Mouse (Mus musculus) forebrain, embryonic 12.5 days (tissue): ENCODE measurements around the gene Apba3. TPM values are rescaled to one million over a fixed set of nuclear protein-coding genes. Genes with fewer than 3 reads are reported as not detected.

Source experiments
- ATAC-seq: fragments of 200-750 bp; cut with Nextera tagmentation; 2 replicates; pipeline ENCODE4 v1.8.0; 2017; ENCODE audit warnings: moderate TSS enrichment; ENCODE audit not compliant: low FRiP score
- H3K27ac ChIP-seq: fragments of 300-500 bp; sonication (generic); 2 replicates; pipeline ENCODE4 v1.5.1; 2016; ENCODE audit warnings: mild to moderate bottlenecking
- H3K27me3 ChIP-seq: fragments of 300-500 bp; sonication (generic); 2 replicates; pipeline ENCODE4 v1.6.1; 2016; ENCODE audit warnings: mild to moderate bottlenecking
- H3K36me3 ChIP-seq: fragments of 300-500 bp; sonication (generic); replicated peaks from 2 replicates; pipeline ENCODE4 v1.6.1; 2016; ENCODE audit warnings: mild to moderate bottlenecking
- H3K4me1 ChIP-seq: fragments of 300-500 bp; sonication (generic); 2 replicates; pipeline ENCODE4 v1.6.1; 2016
- H3K4me2 ChIP-seq: fragments of 300-500 bp; sonication (generic); 2 replicates; pipeline ENCODE4 v1.6.1; 2016; ENCODE audit warnings: mild to moderate bottlenecking, moderate library complexity
- H3K4me3 ChIP-seq: fragments of 300-500 bp; sonication (generic); replicated peaks from 2 replicates; pipeline ENCODE4 v1.5.1; 2016; ENCODE audit warnings: mild to moderate bottlenecking
- H3K9ac ChIP-seq: fragments of 300-500 bp; sonication (generic); 2 replicates; pipeline ENCODE4 v1.6.1; 2016; ENCODE audit warnings: mild to moderate bottlenecking
- H3K9me3 ChIP-seq: fragments of 300-500 bp; sonication (generic); 2 replicates; pipeline ENCODE4 v1.6.1; 2016
- WGBS: fragments of 180-500 bp; shearing (Covaris S2); methylation state at CpG from one replicate; pipeline ENCODE4 v1.1.7; 2016; 5-methylcytosine and 5-hydroxymethylcytosine counted together
- polyA plus RNA-seq: library from polyadenylated mRNA; unstranded; fragments of >200 nt; fragmentation: Nextera tagmentation; extraction: Ambion mirVana; gene quantifications from 2 replicates; pipeline ENCODE4 v1.2.1, GENCODE M21; 2016

Apba3 gene
- polyA plus RNA-seq, 1 experiment from 2014 or later: 31.1 TPM

DNA sequence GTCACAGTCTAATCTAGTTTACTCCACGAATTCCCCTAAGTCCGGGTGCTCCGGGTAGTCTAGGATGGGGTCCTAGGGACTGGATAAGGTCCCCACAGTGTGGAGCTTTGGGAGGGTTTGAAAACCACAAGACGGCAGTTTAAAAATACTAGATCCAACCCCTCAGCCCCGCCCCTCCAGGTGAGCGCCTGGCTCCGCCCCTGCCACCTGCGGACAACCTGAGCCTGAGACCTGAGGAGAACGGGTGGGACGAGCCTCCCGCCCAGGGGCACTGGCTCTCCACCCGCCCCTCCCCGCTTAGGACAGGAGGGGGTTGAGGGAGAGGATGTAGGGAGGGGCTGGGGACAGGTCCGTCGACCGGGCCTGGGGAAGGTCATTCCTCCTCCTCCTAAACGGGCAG lies 18.0 kb downstream of the Apba3 start:
- Histone ChIP-seq H3K27ac (no peak overlapping the region), H3K9ac (no peak overlapping the region; the same call in 1 of the 2 replicates), H3K36me3 (no peaks in the 10 kb centered on the region), H3K9me3 (no peaks in the 10 kb centered on the region), H3K4me3 (peak overlapping the region; percentile 46; the same call in 1 of the 2 replicates), H3K27me3 (peaks cover 48% of the 10 kb centered on the region), H3K4me1 (peaks cover 28% of the 10 kb centered on the region), H3K4me2 (peak overlapping the region; percentile 62; the same call in 1 of the 2 replicates)
- WGBS: 14% methylated on average over 17 of the region's 17 CpGs
- no peak for ATAC-seq

DNA sequence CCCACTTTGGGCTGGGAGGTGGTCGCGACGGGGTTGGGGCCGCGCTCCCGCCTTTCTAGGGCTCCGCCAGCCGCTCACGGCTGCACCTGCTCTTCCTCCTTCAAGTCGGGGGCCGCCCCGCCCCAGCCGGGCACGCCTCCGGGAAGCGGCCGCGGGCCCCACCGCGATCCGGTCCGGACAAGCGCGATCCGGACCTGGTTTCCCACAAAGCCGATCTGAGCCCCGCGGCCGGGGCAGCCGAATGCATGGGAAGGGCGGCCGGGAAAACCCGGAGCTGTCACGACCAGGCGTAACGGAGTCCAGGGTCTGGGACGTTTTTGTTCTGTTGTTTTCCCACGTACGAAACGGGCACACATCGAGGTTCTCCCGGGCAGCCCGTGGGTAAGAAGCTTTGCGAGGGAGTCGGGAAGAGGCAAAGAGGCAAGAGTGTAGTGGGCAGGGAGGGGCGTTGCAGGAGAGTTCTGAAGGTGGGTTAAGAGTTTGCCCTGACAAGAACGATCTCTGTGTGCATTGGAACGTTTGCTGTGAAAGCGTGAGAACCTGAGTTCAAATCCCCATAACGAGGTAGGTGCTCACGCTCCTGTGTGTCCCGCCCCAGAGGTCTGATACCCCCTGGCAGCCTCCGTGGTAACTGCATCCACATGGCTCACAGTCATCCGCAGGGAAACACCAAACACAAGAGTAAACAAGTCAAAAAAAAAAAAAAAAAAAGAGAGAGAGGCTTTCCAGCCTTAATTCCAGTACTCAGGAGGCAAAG lies 19.1 kb downstream of the Apba3 start:
- peak; percentile 82 for ATAC-seq
- Histone ChIP-seq H3K36me3 (no peaks in the 10 kb centered on the region), H3K9ac (peak overlapping the region; percentile 49), H3K4me1 (peaks cover 33% of the 10 kb centered on the region), H3K4me2 (peak overlapping the region; percentile 62), H3K27me3 (peaks cover 54% of the 10 kb centered on the region), H3K27ac (no peak overlapping the region), H3K9me3 (no peaks in the 10 kb centered on the region), H3K4me3 (peak overlapping the region; percentile 46)
- WGBS: 2% methylated on average over 54 of the region's 54 CpGs

DNA sequence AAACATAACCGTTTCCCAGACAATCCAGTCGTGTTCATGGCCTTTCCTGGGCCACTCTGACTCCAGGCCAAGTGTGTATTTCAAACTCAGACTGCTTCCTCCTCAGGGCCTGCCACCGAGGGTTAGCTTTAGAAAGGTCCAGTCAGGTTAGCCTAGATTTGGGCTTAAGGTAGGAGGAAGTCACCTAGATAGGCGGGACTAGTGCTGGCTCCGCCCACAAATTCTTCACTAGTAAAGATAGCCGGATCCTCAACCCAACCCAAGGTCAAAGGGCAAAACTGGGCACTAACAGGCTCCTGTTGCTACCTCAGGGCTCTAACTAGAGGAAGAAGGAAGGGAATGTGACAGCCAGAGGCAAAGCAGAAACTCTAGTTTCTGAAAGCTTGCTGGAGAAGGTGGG lies 19.8 kb downstream of the Apba3 start:
- Histone ChIP-seq H3K27me3 (peaks cover 61% of the 10 kb centered on the region), H3K4me3 (peak overlapping the region; percentile 46; the same call in 1 of the 2 replicates), H3K36me3 (no peaks in the 10 kb centered on the region), H3K9me3 (no peaks in the 10 kb centered on the region), H3K4me1 (peaks cover 38% of the 10 kb centered on the region), H3K9ac (no peak overlapping the region), H3K4me2 (no peak overlapping the region), H3K27ac (no peak overlapping the region)
- no peak for ATAC-seq
- 55% methylated on average over 6 of the region's 6 CpGs for WGBS

DNA sequence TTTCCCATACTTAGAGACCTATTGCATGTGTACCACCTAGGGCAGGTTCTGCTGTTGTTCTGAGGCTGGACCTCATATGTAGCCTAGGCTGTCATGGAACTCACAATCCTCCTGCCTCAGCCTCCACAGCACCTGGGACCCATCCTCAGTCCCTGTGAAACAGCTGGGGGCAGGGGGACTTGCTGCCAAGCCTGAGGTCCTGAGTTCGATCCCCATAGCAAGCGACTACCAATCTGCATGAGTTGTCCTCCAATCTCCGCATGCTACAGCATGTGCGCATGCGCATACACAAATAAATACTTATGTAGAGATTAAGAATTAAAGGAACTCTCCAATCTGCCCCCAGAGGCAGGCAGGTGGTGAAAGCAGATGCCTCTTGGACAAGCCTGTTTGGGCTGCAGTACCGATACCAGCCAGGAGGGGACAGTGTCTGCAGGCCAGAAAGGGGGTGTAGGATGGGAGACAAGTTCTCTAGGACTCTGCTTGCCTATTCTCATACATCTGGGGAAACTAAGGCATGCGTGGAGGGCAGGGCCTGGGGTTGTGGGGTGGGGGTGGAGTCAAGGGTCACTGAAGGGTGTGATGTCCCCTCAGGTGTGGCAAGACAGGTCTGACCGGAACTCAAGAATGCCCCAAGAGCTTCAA lies 20.9 kb downstream of the Apba3 start:
- H3K9ac ChIP-seq: no peak overlapping the region
- 68% methylated on average over 8 of the region's 8 CpGs for WGBS
- no peaks in the 10 kb centered on the region for H3K36me3 ChIP-seq
- peaks cover 38% of the 10 kb centered on the region for H3K4me1 ChIP-seq
- H3K27ac ChIP-seq: no peak overlapping the region
- H3K9me3 ChIP-seq: no peaks in the 10 kb centered on the region
- H3K4me2 ChIP-seq: no peak overlapping the region
- ATAC-seq: no peak
- peaks cover 61% of the 10 kb centered on the region for H3K27me3 ChIP-seq
- no peak overlapping the region for H3K4me3 ChIP-seq

DNA sequence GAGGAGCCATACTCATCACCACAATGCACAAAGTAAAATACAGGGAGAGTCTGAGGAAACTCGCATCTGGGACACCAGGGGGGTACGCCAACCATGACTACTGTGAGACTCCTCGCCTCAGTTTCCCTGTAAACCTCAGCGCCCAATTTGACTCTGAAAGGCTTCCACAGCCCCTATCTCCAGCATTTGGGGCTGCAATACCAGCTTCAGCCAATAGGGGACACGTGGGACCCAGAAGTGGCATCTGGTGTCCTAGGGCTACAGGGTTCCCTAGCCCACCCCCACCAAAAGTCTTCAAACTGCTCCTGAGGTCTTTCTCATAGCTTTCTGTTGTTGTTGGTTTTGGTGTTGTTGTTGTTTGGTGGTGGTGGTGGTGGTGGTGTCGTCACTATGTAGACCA lies 21.8 kb downstream of the Apba3 start:
- Histone ChIP-seq H3K4me2 (no peak overlapping the region), H3K4me3 (no peak overlapping the region), H3K9me3 (no peaks in the 10 kb centered on the region), H3K9ac (no peak overlapping the region), H3K4me1 (peaks cover 40% of the 10 kb centered on the region), H3K36me3 (no peaks in the 10 kb centered on the region), H3K27me3 (peaks cover 52% of the 10 kb centered on the region), H3K27ac (no peak overlapping the region)
- no peak for ATAC-seq
- WGBS: 38% methylated on average over 6 of the region's 6 CpGs

GRCm38 (mm10) chr10:81289278-81289677 lies 22.5 kb downstream of the Apba3 start:
- Histone ChIP-seq H3K36me3 (no peaks in the 10 kb centered on the region), H3K27ac (no peak overlapping the region), H3K9me3 (no peaks in the 10 kb centered on the region), H3K9ac (no peak overlapping the region), H3K27me3 (peaks cover 45% of the 10 kb centered on the region), H3K4me3 (no peak overlapping the region), H3K4me2 (no peak overlapping the region), H3K4me1 (peaks cover 46% of the 10 kb centered on the region)
- WGBS: 4% methylated on average over 7 of the region's 7 CpGs
- ATAC-seq: no peak

GRCm38 (mm10) chr10:81289811-81290210 lies 23.1 kb downstream of the Apba3 start:
- Histone ChIP-seq H3K9me3 (no peaks in the 10 kb centered on the region), H3K4me2 (no peak overlapping the region), H3K9ac (no peak overlapping the region), H3K4me1 (peaks cover 47% of the 10 kb centered on the region), H3K4me3 (no peak overlapping the region), H3K36me3 (no peaks in the 10 kb centered on the region), H3K27me3 (peaks cover 40% of the 10 kb centered on the region), H3K27ac (no peak overlapping the region)
- ATAC-seq: no peak
- 70% methylated on average over 14 of the region's 14 CpGs for WGBS

DNA sequence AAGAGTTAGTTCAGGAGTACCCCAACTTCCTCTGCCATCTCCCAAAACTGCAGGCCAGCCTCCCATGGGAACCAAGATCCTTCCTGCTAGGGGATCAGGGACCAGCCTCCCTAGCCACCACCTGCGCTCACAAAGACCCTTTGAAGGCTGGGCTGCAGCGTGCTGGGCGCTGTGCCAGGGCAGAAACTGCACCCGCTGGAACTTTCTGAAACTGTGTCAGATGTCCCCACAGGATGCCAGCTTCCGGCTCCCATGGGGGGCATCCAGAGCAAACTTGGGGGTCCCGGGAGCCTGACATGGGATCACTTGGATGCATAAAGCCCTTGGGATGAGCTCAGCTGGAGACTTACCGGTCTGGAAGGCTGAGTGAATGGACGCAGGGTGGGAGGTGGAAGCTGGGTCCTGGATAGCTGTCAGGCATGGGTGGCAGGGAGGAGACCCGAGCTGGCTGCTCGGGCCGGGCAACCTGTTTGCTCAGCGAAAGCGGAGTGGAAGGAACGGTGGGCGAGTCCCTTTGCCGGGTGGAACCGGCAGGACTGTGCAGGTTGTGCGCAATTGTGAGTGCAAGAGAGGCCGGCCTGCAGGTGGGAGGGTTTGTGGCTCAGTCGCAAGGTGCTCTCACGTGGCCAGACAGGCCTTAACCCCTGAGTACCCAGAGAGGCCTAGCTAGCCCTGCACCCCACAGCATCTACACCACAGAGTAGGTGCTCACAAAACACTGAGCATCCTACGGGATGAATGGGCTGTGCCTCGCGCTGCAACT lies 24.1 kb downstream of the Apba3 start:
- H3K27ac ChIP-seq: no peak overlapping the region
- H3K9ac ChIP-seq: no peak overlapping the region
- H3K36me3 ChIP-seq: peaks cover 6% of the 10 kb centered on the region; the same call in 1 of the 2 replicates
- H3K27me3 ChIP-seq: peaks cover 32% of the 10 kb centered on the region
- H3K4me3 ChIP-seq: 0 out of 2 replicates have a peak overlapping the region, but pooled peaks have one; percentile 0
- 12% methylated on average over 24 of the region's 24 CpGs for WGBS
- H3K9me3 ChIP-seq: no peaks in the 10 kb centered on the region
- H3K4me2 ChIP-seq: peak overlapping the region; percentile 6; the same call in 1 of the 2 replicates
- H3K4me1 ChIP-seq: peaks cover 48% of the 10 kb centered on the region
- no peak for ATAC-seq

DNA sequence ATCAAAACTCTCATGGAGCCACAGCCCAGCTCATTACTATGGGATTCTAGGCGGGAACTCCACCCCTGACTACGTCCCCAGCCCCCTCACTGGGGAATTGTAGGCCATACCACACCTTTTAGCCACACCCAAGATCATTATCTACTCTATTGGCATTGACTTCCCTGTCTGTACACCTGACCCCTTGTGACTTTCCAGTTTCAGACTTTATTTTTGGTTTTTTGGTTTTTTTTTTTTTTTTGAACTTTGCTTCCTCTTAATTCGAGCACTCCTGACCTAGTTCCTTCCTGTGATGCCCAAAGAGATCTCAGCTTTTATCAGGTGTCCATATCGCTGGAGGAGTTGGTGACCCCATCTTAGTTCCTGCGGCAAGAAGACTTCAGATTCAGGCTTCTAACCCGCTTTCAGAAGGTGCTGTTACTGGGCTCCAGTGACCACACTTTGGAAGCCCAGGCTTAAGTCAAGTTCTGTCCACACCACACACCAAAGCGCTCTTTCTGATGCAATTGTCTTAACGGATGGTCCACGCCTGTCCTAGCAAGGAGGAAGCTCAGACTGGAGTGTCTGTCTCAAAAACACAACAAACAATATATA lies 24.8 kb downstream of the Apba3 start, which contains the start of gene Tjp3:
Gene Tjp3 (minus strand): TSS at position 71 of the 594 bp plus-strand sequence.
- ATAC-seq: no peak
- H3K4me1 ChIP-seq: peaks cover 44% of the 10 kb centered on the region
- H3K9ac ChIP-seq: no peak within 1 kb of the TSS
- no peak within 1 kb of the TSS for H3K27ac ChIP-seq
- peak within 1 kb of the TSS; percentile 6; the same call in 1 of the 2 replicates for H3K4me2 ChIP-seq
- no peaks in the 10 kb centered on the region for H3K9me3 ChIP-seq
- peaks cover 32% of the 10 kb centered on the region for H3K27me3 ChIP-seq
- H3K4me3 ChIP-seq: peak within 1 kb of the TSS; percentile 87; the same call in 1 of the 2 replicates
- peaks cover 12% of the 10 kb centered on the region; the same call in 1 of the 2 replicates for H3K36me3 ChIP-seq
- 73% methylated on average over 9 of the region's 9 CpGs for WGBS

GRCm38 (mm10) chr10:81292554-81293333 lies 26.0 kb downstream of the Apba3 start, which contains the start of gene Pip5k1c:
TSS of gene Pip5k1c (plus strand) at chr10:81292963.
- peak within 1 kb of the TSS; percentile 87 for H3K4me3 ChIP-seq
- WGBS: under 1% methylated on average over 74 of the region's 80 CpGs
- H3K4me1 ChIP-seq: peaks cover 44% of the 10 kb centered on the region
- peak; percentile 95 for ATAC-seq
- H3K4me2 ChIP-seq: peak within 1 kb of the TSS; percentile 98
- H3K27me3 ChIP-seq: peaks cover 31% of the 10 kb centered on the region
- H3K9ac ChIP-seq: peak within 1 kb of the TSS; percentile 82
- H3K36me3 ChIP-seq: peaks cover 12% of the 10 kb centered on the region; the same call in 1 of the 2 replicates
- H3K27ac ChIP-seq: peak within 1 kb of the TSS; percentile 91
- no peaks in the 10 kb centered on the region for H3K9me3 ChIP-seq
